Mouse (Mus musculus) C2C12 (cell line): ENCODE measurements around the gene Gins2. TPM values are rescaled to one million over a fixed set of nuclear protein-coding genes. Genes with fewer than 3 reads are reported as not detected.

Experiments used
- H3K27me3 ChIP-seq: one replicate; pipeline ENCODE4 v1.6.1; 2011; ENCODE audit not compliant: control insufficient read depth, insufficient read depth, insufficient read length
- H3K36me3 ChIP-seq: one replicate; pipeline ENCODE4 v1.6.1; 2011; ENCODE audit not compliant: control insufficient read depth, insufficient read depth
- H3K4me3 ChIP-seq: one replicate; pipeline ENCODE4 v1.5.1; 2011; ENCODE audit warnings: mild to moderate bottlenecking, control low read depth; ENCODE audit not compliant: poor library complexity, insufficient read depth, severe bottlenecking
- H3K79me2 ChIP-seq: one replicate; pipeline ENCODE4 v1.6.1; 2011; ENCODE audit not compliant: control insufficient read depth, insufficient read depth
- H3K79me3 ChIP-seq: one replicate; pipeline ENCODE4 v1.6.1; 2011; ENCODE audit warnings: low read depth, control low read depth
- H3ac ChIP-seq: one replicate; pipeline ENCODE3; 2011; ENCODE audit warnings: low read depth; ENCODE audit not compliant: control insufficient read depth, insufficient read length
- CEBPB ChIP-seq: IDR thresholded peaks from one replicate; pipeline ENCODE4 v1.6.1; 2011; ENCODE audit warnings: low read depth, mild to moderate bottlenecking, control low read depth, moderate library complexity
- CTCF ChIP-seq: IDR thresholded peaks from one replicate; pipeline ENCODE4 v1.5.1; 2011; ENCODE audit not compliant: control insufficient read depth, insufficient read depth, insufficient read length
- FOSL1 ChIP-seq: IDR thresholded peaks from one replicate; pipeline ENCODE4 v1.8.0; 2011; ENCODE audit warnings: mild to moderate bottlenecking, low read length; ENCODE audit not compliant: poor library complexity, insufficient read depth, severe bottlenecking
- MAX ChIP-seq: IDR thresholded peaks from one replicate; pipeline ENCODE4 v1.6.1; 2011; ENCODE audit warnings: mild to moderate bottlenecking, control low read depth
- MYOD1 ChIP-seq: IDR thresholded peaks from one replicate; pipeline ENCODE4 v1.6.1; 2011; ENCODE audit warnings: low read depth; ENCODE audit not compliant: control insufficient read depth, insufficient read length
- MYOG ChIP-seq: IDR thresholded peaks from one replicate; pipeline ENCODE4 v1.6.1; 2011; ENCODE audit not compliant: control insufficient read depth, insufficient read length; ENCODE audit errors: extremely low read depth
- USF1 ChIP-seq: IDR thresholded peaks from one replicate; pipeline ENCODE4 v1.6.1; 2011; ENCODE audit warnings: low read depth, mild to moderate bottlenecking, control low read depth, moderate library complexity
- long read RNA-seq, 2 experiments: library from polyadenylated mRNA; unstranded; transcript quantifications; one replicate each; pipeline ENCODE4 v2.0.0; 2019 to 2020
- polyA plus RNA-seq: library from polyadenylated mRNA; unstranded; fragments of >200 nt; fragmentation: generic; extraction: Trizol; gene quantifications from one replicate; pipeline ENCODE4 v1.2.1, GENCODE M21; 2012; ENCODE audit warnings: missing spikeins

Gins2 gene
- polyA plus RNA-seq = 69.8 TPM
- long read RNA-seq, experiment 1, transcript Gins2-201 (5 exons, 3,900 nt) = major isoform, 31 of 35 reads
- long read RNA-seq, experiment 1, partial matches to known transcripts = 0 of 35 reads
- long read RNA-seq, experiment 1, other reads (novel, unspliced or antisense) = 4 of 35 reads
- long read RNA-seq, experiment 2, transcript Gins2-201 (5 exons, 3,900 nt) = major isoform, 32 of 37 reads
- long read RNA-seq, experiment 2, partial matches to known transcripts = 0 of 37 reads
- long read RNA-seq, experiment 2, other reads (novel, unspliced or antisense) = 5 of 37 reads

DNA sequence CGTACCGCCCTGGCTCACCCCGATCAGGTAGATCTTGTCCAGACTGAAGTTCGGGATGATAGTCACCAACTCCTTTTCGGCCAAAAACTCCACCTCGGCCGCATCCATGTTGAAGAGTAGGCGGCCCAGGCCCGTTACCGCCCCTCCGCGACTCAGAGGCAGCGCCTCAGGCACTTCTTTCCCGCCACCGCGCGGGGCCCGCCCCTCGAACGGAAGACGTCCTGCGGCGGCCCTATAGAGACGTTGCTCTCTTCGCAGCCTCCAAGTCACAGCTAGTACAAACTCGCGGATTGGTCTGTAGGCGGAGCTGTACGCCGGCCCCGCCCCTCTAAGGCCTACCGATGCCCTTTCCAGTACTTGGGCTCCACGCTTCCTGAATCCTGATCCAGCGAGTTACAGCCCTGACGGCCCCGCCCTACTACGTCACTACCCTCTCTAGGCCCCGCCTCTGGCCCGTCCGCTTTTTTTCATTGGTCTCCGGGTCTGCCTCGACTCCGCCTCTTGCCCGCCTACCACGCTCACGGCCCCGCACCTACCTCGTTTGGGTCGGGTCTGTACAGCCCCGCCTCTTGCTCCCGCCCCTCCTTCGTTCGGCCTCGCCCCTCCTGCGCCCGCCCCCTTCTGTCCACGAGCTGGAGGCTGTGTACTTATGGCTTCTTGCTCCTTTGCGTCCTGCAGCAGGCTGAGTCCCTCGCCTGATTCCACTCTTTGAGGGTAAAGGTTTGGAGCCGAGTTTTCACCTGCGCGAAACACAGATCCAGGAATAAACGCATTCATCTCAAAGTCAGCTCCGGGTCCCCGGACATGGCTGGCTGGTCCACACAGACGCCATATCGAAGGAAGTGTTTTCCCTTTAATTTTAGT, at the start of gene Gins2:
TSS of gene Gins2 (minus strand) at position 397 of the 864 bp plus-strand sequence.
- Histone ChIP-seq H3K4me3 (peak within 1 kb of the TSS; percentile 79), H3K36me3 (peaks cover 22% of the 10 kb centered on the region), H3K79me2 (peaks cover 26% of the 10 kb centered on the region), H3K79me3 (peaks cover 8% of the 10 kb centered on the region), H3ac (peak within 1 kb of the TSS; percentile 86), H3K27me3 (no peaks in the 10 kb centered on the region)
- TF ChIP-seq MYOG = no peak
- TF ChIP-seq MAX = peak; percentile 38

DNA sequence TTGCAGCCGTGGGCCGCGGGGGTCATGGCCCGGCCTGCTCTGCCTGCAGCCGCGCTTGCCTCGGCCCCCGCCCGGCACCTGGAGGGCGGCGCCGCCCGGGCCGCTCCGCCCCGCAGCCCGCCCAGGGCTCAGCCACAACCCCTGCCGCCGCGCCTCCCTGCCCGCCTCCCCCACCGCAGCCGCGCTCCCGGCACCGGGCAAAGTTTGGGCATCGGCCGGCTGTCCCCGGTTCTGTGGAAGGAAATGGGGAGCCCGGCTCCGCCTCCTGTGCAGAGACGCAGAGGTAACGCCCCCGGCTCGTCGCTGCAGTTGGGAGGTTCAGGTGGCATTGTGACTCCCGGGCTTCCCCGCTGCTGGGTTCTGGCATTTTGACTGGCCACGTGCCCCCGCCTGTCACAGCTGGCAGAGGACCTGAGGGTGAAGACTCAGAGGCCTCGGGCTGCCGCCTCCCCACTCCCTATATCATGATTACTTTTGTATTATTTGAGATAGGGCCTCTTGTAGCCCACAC, 45.3 kb upstream of the Gins2 start:
- peak overlapping the region; percentile 18 for H3K4me3 ChIP-seq
- no peaks in the 10 kb centered on the region for H3K36me3 ChIP-seq
- no peaks in the 10 kb centered on the region for H3K79me3 ChIP-seq
- H3K79me2 ChIP-seq = no peaks in the 10 kb centered on the region
- peak overlapping the region; percentile 25 for H3ac ChIP-seq
- no peaks in the 10 kb centered on the region for H3K27me3 ChIP-seq
- TF ChIP-seq MYOG = no peak
- peak; percentile 56 for TF ChIP-seq USF1

DNA sequence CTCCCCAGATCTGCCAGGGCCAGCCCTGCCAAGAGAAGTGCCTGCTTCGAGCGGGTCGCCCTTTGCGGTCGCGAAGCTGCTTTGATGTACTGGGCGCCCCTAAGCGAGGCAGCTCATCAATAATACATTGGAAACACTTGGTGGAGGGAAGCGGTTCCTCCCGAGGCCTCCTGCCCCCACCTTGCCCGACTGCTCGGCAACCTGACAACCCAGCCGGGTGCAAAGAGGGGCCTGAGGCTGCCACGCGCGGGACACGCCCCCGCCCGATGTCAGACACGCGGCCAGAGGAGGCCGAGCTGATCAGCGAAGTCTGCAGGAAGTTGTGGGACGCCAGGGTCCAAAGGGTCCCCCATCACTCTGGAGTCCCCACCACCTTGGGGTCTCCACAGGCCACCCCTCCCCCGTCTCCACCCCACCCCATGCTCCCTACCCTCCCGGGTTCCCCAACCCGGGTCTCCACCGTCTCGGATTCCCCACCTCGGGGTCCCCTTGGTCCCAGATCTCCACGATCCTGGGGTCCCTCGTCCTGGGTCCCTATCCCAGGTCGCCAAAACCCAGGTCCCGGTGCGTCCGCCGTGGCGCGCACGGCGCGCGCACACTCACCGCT, 44.7 kb upstream of the Gins2 start:
- TF ChIP-seq CTCF (no peak), MYOD1 (no peak), CEBPB (no peak), FOSL1 (no peak), MAX (no peak), USF1 (no peak)
- Histone ChIP-seq H3K27me3 (no peaks in the 10 kb centered on the region), H3K79me3 (no peaks in the 10 kb centered on the region), H3K79me2 (no peaks in the 10 kb centered on the region), H3K4me3 (peak overlapping the region; percentile 18), H3ac (peak overlapping the region; percentile 25), H3K36me3 (no peaks in the 10 kb centered on the region)

DNA sequence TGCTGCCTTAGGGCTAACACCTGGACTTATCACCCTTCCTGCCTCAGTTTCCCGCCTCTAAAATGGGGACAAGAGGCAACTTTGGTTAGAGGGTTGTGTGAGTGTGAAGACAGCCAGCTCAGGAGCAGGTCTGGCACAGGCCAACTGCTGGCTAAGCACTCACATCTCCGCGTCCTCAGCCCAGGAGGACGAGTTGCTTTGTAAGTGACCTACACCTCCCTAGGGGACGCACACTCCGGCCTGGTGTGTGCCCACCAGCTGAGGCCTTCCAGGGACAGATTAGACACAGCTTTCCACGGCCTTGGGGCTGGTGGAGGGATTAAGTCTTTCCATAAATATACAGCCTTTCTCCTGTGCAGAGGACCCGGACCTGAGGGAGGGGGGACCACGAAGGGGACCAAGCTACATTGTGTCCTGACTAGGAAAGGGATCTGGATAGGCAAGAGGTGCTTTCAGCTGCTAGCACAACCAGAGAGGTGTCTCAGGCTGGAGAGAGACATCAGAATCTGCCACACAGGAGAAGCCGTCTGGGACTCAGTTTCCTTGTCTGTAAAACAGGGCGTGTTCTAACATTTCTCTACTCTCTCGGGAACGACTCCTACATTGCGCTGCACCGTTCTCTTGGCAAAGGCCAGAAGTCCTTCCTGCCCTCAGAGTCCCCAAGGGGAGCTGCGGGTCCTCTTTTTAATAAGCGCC, 44.0 kb upstream of the Gins2 start:
- H3K36me3 ChIP-seq = no peaks in the 10 kb centered on the region
- H3K27me3 ChIP-seq = no peaks in the 10 kb centered on the region
- H3K4me3 ChIP-seq = peak overlapping the region; percentile 11
- TF ChIP-seq USF1 (no peak), CEBPB (no peak), MYOD1 (no peak), CTCF (no peak), MAX (no peak), MYOG (no peak)
- no peaks in the 10 kb centered on the region for H3K79me3 ChIP-seq
- no peaks in the 10 kb centered on the region for H3K79me2 ChIP-seq
- no peak overlapping the region for H3ac ChIP-seq

DNA sequence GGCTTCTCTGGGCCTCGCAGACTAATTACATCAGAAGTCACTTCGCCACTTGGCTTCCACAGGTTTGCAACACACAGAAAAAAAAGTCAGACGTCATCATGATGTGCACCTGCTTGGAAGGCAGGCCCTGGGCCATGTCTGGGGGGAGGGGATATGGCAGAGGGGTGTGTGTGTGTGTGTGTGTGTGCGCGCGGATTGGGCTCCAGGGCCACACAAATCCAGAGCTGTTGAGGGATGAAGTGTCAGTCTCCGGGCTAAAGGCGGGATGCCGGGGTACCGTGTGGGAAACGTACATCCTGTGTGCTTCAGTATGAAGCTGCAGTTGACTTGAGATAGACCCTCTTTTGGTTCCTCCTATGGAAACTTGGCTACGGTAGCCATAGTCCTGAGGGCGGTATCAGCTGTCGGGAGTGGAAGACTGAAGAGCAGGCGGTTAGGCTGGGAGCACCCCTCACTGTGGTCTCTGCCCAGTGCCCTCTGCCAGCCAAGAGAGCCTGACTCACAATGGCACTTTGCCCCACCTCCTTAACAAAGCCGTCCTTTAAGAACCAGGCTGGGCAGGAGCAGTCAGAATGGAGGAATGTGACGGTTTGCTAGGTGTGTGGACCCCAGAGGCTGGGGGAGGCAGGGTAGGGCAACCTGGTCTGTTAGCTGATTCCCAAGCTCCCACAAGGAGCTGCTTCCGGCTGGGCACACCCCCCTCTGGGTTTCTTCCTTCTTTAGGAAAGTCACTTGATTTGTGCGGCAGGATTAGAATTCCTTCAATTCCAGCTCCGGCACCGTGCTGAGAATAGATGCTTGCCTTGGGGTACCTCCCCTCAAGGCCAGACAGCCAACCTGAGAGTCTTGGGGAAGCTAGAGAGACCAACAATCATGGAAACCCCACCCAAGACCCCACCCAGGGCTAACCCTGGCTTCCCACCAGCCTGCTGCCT, 42.6 kb upstream of the Gins2 start:
- Histone ChIP-seq H3K36me3 (no peaks in the 10 kb centered on the region), H3K27me3 (no peaks in the 10 kb centered on the region), H3ac (no peak overlapping the region), H3K79me3 (no peaks in the 10 kb centered on the region), H3K79me2 (no peaks in the 10 kb centered on the region), H3K4me3 (no peak overlapping the region)
- TF ChIP-seq MYOG = no peak
- no peak for TF ChIP-seq MAX
- TF ChIP-seq FOSL1 = no peak
- TF ChIP-seq MYOD1 = no peak
